Mouse (Mus musculus): ENCODE measurements around the gene Tmcc1.
A peak's percentile ranks its signal among the peaks of the same experiment; 100 is the strongest.

Tmcc1 gene

GRCm38 (mm10) chr6:116021961-116022485 is 171.3 kb downstream of the Tmcc1 start:
- DNase-seq (ENCODE audit: inconsistent age in 2 of 2, low spot score in 1 of 2): no peak

GRCm38 (mm10) chr6:116015902-116016301 is 177.4 kb downstream of the Tmcc1 start:
- DNase-seq (ENCODE audit: inconsistent age in 2 of 2, low spot score in 1 of 2): no peak

- no peak for DNase-seq (ENCODE audit: inconsistent age in 2 of 2, low spot score in 1 of 2)
Observed at GRCm38 (mm10) chr6:116014111-116014510, 179.2 kb downstream of the Tmcc1 start.

- no peak for DNase-seq (ENCODE audit: inconsistent age in 2 of 2, low spot score in 1 of 2)
Observed at GRCm38 (mm10) chr6:116013687-116014086, 179.6 kb downstream of the Tmcc1 start.

- DNase-seq (ENCODE audit: inconsistent age in 2 of 2, low spot score in 1 of 2): peak; percentile 82 to 96
Observed at GRCm38 (mm10) chr6:116010541-116010940, 182.7 kb downstream of the Tmcc1 start.

- peak; percentile 69 to 72 for DNase-seq (ENCODE audit: inconsistent age in 2 of 2, low spot score in 1 of 2)
Observed at GRCm38 (mm10) chr6:116009426-116009825, 183.9 kb downstream of the Tmcc1 start.

GRCm38 (mm10) chr6:116007561-116008173 is 185.6 kb downstream of the Tmcc1 start:
- DNase-seq (ENCODE audit: inconsistent age in 2 of 2, low spot score in 1 of 2): peak; percentile 73 to 91

- peak; percentile 72 to 82 for DNase-seq (ENCODE audit: inconsistent age in 2 of 2, low spot score in 1 of 2)
Observed at GRCm38 (mm10) chr6:116006731-116007130, 186.6 kb downstream of the Tmcc1 start.

GRCm38 (mm10) chr6:116005959-116006288 is 187.4 kb downstream of the Tmcc1 start:
- DNase-seq (ENCODE audit: inconsistent age in 2 of 2, low spot score in 1 of 2): no peak

GRCm38 (mm10) chr6:116005275-116005958 is 187.9 kb downstream of the Tmcc1 start:
- DNase-seq (ENCODE audit: inconsistent age in 2 of 2, low spot score in 1 of 2): peak; percentile 41 to 64

- peak in 1 of 2 experiments; percentile 37 for DNase-seq (ENCODE audit: inconsistent age in 2 of 2, low spot score in 1 of 2)
Observed at GRCm38 (mm10) chr6:116004716-116005115, 188.6 kb downstream of the Tmcc1 start.

- DNase-seq (ENCODE audit: inconsistent age in 2 of 2, low spot score in 1 of 2): peak; percentile 61 to 79
Observed at GRCm38 (mm10) chr6:116004069-116004468, 189.2 kb downstream of the Tmcc1 start.

GRCm38 (mm10) chr6:116003516-116003915 is 189.8 kb downstream of the Tmcc1 start:
- DNase-seq (ENCODE audit: inconsistent age in 2 of 2, low spot score in 1 of 2): peak; percentile 25 to 47

- no peak for DNase-seq (ENCODE audit: inconsistent age in 2 of 2, low spot score in 1 of 2)
Observed at GRCm38 (mm10) chr6:116002311-116003104, 190.8 kb downstream of the Tmcc1 start.

GRCm38 (mm10) chr6:116000851-116001250 is 192.4 kb downstream of the Tmcc1 start:
- peak in 1 of 2 experiments; percentile 25 for DNase-seq (ENCODE audit: inconsistent age in 2 of 2, low spot score in 1 of 2)

- peak; percentile 64 to 79 for DNase-seq (ENCODE audit: inconsistent age in 2 of 2, low spot score in 1 of 2)
Observed at GRCm38 (mm10) chr6:115999227-115999626, 194.1 kb downstream of the Tmcc1 start.

GRCm38 (mm10) chr6:115998758-115999157 is 194.5 kb downstream of the Tmcc1 start:
- DNase-seq (ENCODE audit: inconsistent age in 2 of 2, low spot score in 1 of 2): peak; percentile 22 to 61

- peak in 1 of 2 experiments; percentile 44 for DNase-seq (ENCODE audit: inconsistent age in 2 of 2, low spot score in 1 of 2)
Observed at GRCm38 (mm10) chr6:115997726-115998311, 195.5 kb downstream of the Tmcc1 start.

- peak; percentile 86 to 92 for DNase-seq (ENCODE audit: inconsistent age in 2 of 2, low spot score in 1 of 2)
Observed at GRCm38 (mm10) chr6:115996171-115996851, 197.0 kb downstream of the Tmcc1 start.

GRCm38 (mm10) chr6:115995531-115995941 is 197.8 kb downstream of the Tmcc1 start:
- DNase-seq (ENCODE audit: inconsistent age in 2 of 2, low spot score in 1 of 2): peak; percentile 60 to 79
